10 mouse cellular contexts compared by ENCODE assay signal in genomic region chr16:33937567-33937966, GRCm38 (mm10). TPM values are rescaled to one million over a fixed set of nuclear protein-coding genes. Genes with fewer than 3 reads are reported as not detected.
DNase-seq lines count a peak whose midpoint lies in the region; ATAC-seq and TF ChIP-seq lines count a peak whose summit lies in the region.
"Had no signal": no experiment of that assay in that cellular context is flagged by ENCODE, and none has a peak within 500 bp of the region (broad histone marks: within the 10 kb centered on the region; RNA-seq: fewer than 3 reads in every experiment).

No protein-coding gene starts in this region.

- no peaks in the 10 kb centered on the region for H3K27me3 ChIP-seq in limb, embryonic 15.5 days
- H3K27me3 ChIP-seq in limb, embryonic 10.5 days (ENCODE audit: low read depth, poor library complexity, severe bottlenecking): no peaks in the 10 kb centered on the region
- no peaks in the 10 kb centered on the region for H3K27me3 ChIP-seq in heart, embryonic 16.5 days (ENCODE audit: control insufficient read depth, insufficient read depth, low read length)
- H3K27me3 ChIP-seq in thymus, adult 2 months (ENCODE audit: control insufficient read depth, insufficient read depth, low read length): no peaks in the 10 kb centered on the region
- H3K27me3 ChIP-seq in neural tube, embryonic 15.5 days (replicated peaks): no peaks in the 10 kb centered on the region
- no peaks in the 10 kb centered on the region for H3K27me3 ChIP-seq in hindbrain, embryonic 16.5 days (replicated peaks; ENCODE audit: control insufficient read depth, insufficient read depth, low read length)
- H3K27me3 ChIP-seq: liver, embryonic 13.5 days had no signal

- WGBS in limb, embryonic 15.5 days: 65% methylated on average over 8 of the region's 8 CpGs
- WGBS in limb, embryonic 10.5 days: 92% methylated on average over 8 of the region's 8 CpGs
- 22% methylated on average over 8 of the region's 8 CpGs for WGBS in heart, embryonic 16.5 days
- 32% methylated on average over 8 of the region's 8 CpGs for WGBS in thymus, adult 2 months
- 82% methylated on average over 8 of the region's 8 CpGs for WGBS in neural tube, embryonic 15.5 days
- WGBS in hindbrain, embryonic 16.5 days: 79% methylated on average over 8 of the region's 8 CpGs

- ATAC-seq in limb, embryonic 15.5 days (ENCODE audit: insufficient number of reproducible peaks, low FRiP score, low TSS enrichment, low read depth): no peak
- ATAC-seq in heart, embryonic 16.5 days (replicated peaks; ENCODE audit: extremely low read depth, insufficient read depth, low FRiP score): peak; percentile 87
- ATAC-seq in neural tube, embryonic 15.5 days (ENCODE audit: low FRiP score): no peak
- ATAC-seq in hindbrain, embryonic 16.5 days: no peak

- intact Hi-C loops in left cerebral cortex, postnatal 36 days (cut with DNase I): no loop called here

- TF ChIP-seq POLR2A in thymus, adult 2 months (IDR thresholded peaks at IDR 0.05; ENCODE audit: control insufficient read depth, extremely low read depth, insufficient read depth, low read length, poor library complexity): no peak

- no peak overlapping the region for H3K4me3 ChIP-seq in limb, embryonic 15.5 days
- no peak overlapping the region for H3K4me3 ChIP-seq in limb, embryonic 10.5 days
- no peak overlapping the region for H3K4me3 ChIP-seq in heart, embryonic 16.5 days (ENCODE audit: low read length)
- H3K4me3 ChIP-seq in thymus, adult 2 months (ENCODE audit: control insufficient read depth, insufficient read depth, low read length): no peak overlapping the region
- H3K4me3 ChIP-seq in neural tube, embryonic 15.5 days (replicated peaks): no peak overlapping the region
- H3K4me3 ChIP-seq in hindbrain, embryonic 16.5 days (ENCODE audit: low read length): no peak overlapping the region
- H3K4me3 ChIP-seq: liver, embryonic 13.5 days had no signal

- no peak overlapping the region for H3K9ac ChIP-seq in limb, embryonic 15.5 days
- H3K9ac ChIP-seq in heart, embryonic 16.5 days (ENCODE audit: low read length): no peak overlapping the region
- H3K9ac ChIP-seq in neural tube, embryonic 15.5 days (replicated peaks): no peak overlapping the region
- no peak overlapping the region for H3K9ac ChIP-seq in hindbrain, embryonic 16.5 days (ENCODE audit: low read depth, low read length)
- H3K9ac ChIP-seq: liver, embryonic 13.5 days had no signal

- no peak overlapping the region for H3K4me2 ChIP-seq in limb, embryonic 15.5 days
- H3K4me2 ChIP-seq in heart, embryonic 16.5 days (ENCODE audit: low read depth, low read length): no peak overlapping the region
- no peak overlapping the region for H3K4me2 ChIP-seq in neural tube, embryonic 15.5 days
- H3K4me2 ChIP-seq in hindbrain, embryonic 16.5 days (ENCODE audit: low read length): no peak overlapping the region
- H3K4me2 ChIP-seq: liver, embryonic 13.5 days had no signal

- peak overlapping the region; percentile 28; the same call in 1 of the 2 replicates for H3K27ac ChIP-seq in limb, embryonic 15.5 days
- H3K27ac ChIP-seq in limb, embryonic 10.5 days: no peak overlapping the region
- peak overlapping the region; percentile 96 for H3K27ac ChIP-seq in heart, embryonic 16.5 days (ENCODE audit: low read length)
- H3K27ac ChIP-seq in thymus, adult 2 months (ENCODE audit: control insufficient read depth, insufficient read depth, low read length): no peak overlapping the region
- no peak overlapping the region for H3K27ac ChIP-seq in neural tube, embryonic 15.5 days (replicated peaks)
- H3K27ac ChIP-seq in hindbrain, embryonic 16.5 days (ENCODE audit: low read depth, low read length): no peak overlapping the region
- H3K27ac ChIP-seq: liver, embryonic 13.5 days had no signal

- TF ChIP-seq CTCF in thymus, adult 2 months (IDR thresholded peaks at IDR 0.05; ENCODE audit: borderline replicate concordance, control insufficient read depth, extremely low read depth, insufficient read depth, low read length, poor library complexity): no peak

- H3K36me3 ChIP-seq in limb, embryonic 15.5 days: 0 out of 2 replicates have a peak, but pooled peaks cover 4% of the 10 kb centered on the region
- H3K36me3 ChIP-seq in limb, embryonic 10.5 days: peaks cover 34% of the 10 kb centered on the region
- 0 out of 2 replicates have a peak, but pooled peaks cover 2% of the 10 kb centered on the region for H3K36me3 ChIP-seq in heart, embryonic 16.5 days (ENCODE audit: control insufficient read depth, insufficient read depth)
- no peaks in the 10 kb centered on the region for H3K36me3 ChIP-seq in thymus, adult 2 months (ENCODE audit: control insufficient read depth, insufficient read depth, low read length)
- H3K36me3 ChIP-seq in neural tube, embryonic 15.5 days: no peaks in the 10 kb centered on the region
- no peaks in the 10 kb centered on the region for H3K36me3 ChIP-seq in hindbrain, embryonic 16.5 days (ENCODE audit: control insufficient read depth, insufficient read depth, low read length)
- H3K36me3 ChIP-seq: G1E; liver, embryonic 13.5 days had no signal

- H3K4me1 ChIP-seq in limb, embryonic 15.5 days: peaks cover 83% of the 10 kb centered on the region
- peaks cover 68% of the 10 kb centered on the region for H3K4me1 ChIP-seq in limb, embryonic 10.5 days
- H3K4me1 ChIP-seq in heart, embryonic 16.5 days (ENCODE audit: control insufficient read depth, insufficient read depth, low read length): peaks cover 80% of the 10 kb centered on the region
- 0 out of 2 replicates have a peak, but pooled peaks cover 2% of the 10 kb centered on the region for H3K4me1 ChIP-seq in thymus, adult 2 months (replicated peaks; ENCODE audit: control insufficient read depth, insufficient read depth, low read length)
- peaks cover 54% of the 10 kb centered on the region for H3K4me1 ChIP-seq in neural tube, embryonic 15.5 days
- peaks cover 41% of the 10 kb centered on the region for H3K4me1 ChIP-seq in hindbrain, embryonic 16.5 days (ENCODE audit: control insufficient read depth, insufficient read depth, low read depth, low read length)

- DNase-seq in limb, embryonic 10.5 days (ENCODE audit: low spot score): no peak
- DNase-seq in cerebellum, postnatal 10 days: peak; percentile 85 to 89
- DNase-seq in left cerebral cortex, postnatal 36 days (ENCODE audit: low spot score in 2 of 2): peak; percentile 34 to 36
- no peak for DNase-seq in thymus, adult 2 months
- DNase-seq: liver, embryonic 13.5 days had no signal

- no peaks in the 10 kb centered on the region for H3K9me3 ChIP-seq in limb, embryonic 15.5 days
- H3K9me3 ChIP-seq in limb, embryonic 10.5 days (replicated peaks): no peaks in the 10 kb centered on the region
- H3K9me3 ChIP-seq in heart, embryonic 16.5 days (replicated peaks; ENCODE audit: control insufficient read depth, low read length): no peaks in the 10 kb centered on the region
- no peaks in the 10 kb centered on the region for H3K9me3 ChIP-seq in neural tube, embryonic 15.5 days (replicated peaks)
- no peaks in the 10 kb centered on the region for H3K9me3 ChIP-seq in hindbrain, embryonic 16.5 days (ENCODE audit: control insufficient read depth, low read length)
- H3K9me3 ChIP-seq: G1E; liver, embryonic 13.5 days had no signal

RNA-seq across cellular contexts. Expression of gene Umps, which starts 29.3 kb away (rescaled TPM):
- polyA plus RNA-seq in limb, embryonic 15.5 days (2015; fragmentation: Nextera tagmentation; extraction: Ambion mirVana): 43.7 and 43.9 TPM in 2 replicates
- 107 and 119 TPM in 2 replicates for polyA plus RNA-seq in limb, embryonic 10.5 days (2016; fragmentation: Nextera tagmentation; extraction: Ambion mirVana)
- polyA plus RNA-seq in heart, embryonic 16.5 days (2015; fragmentation: Nextera tagmentation; extraction: Ambion mirVana): 29.4 and 30.7 TPM in 2 replicates
- total RNA-seq in left cerebral cortex, postnatal 36 days (2021): 10 to 100 TPM; 12.2 to 15.1 TPM
- 14.7 and 18.6 TPM in 2 replicates for polyA plus RNA-seq in thymus, adult 2 months (2012; rRNA removed)
- 22.8 and 32.5 TPM in 2 replicates for polyA plus RNA-seq in neural tube, embryonic 15.5 days (2015; fragmentation: Nextera tagmentation; extraction: Ambion mirVana)
- polyA plus RNA-seq in hindbrain, embryonic 16.5 days (2015; fragmentation: Nextera tagmentation; extraction: Ambion mirVana): 26.0 and 27.6 TPM in 2 replicates

Comparison
In these comparisons a context has a peak if more than half of its experiments do, and no peak if none do; other contexts are left out.
1. H3K27ac ChIP-seq: peak in limb, embryonic 15.5 days (single experiment) and heart, embryonic 16.5 days (single experiment); none in limb, embryonic 10.5 days (single experiment), thymus, adult 2 months (single experiment), neural tube, embryonic 15.5 days (single experiment) and hindbrain, embryonic 16.5 days (single experiment).
2. DNase-seq: peak in cerebellum, postnatal 10 days (2 of 2) and left cerebral cortex, postnatal 36 days (2 of 2); none in limb, embryonic 10.5 days (single experiment) and thymus, adult 2 months (single experiment).